Mouse (Mus musculus): ENCODE measurements at regions not wholly inside any gene's neighbourhood (a gene's known extent, or its start where the extent isn't known, plus 50 kb on each side); places are given as distances from the start of the nearest gene placed in this dataset.
"Not testable (repeated sequence)": the region's sequence is repeated elsewhere in the genome, so short reads cannot be mapped to it uniquely, and the experiment has no call there.

DNA sequence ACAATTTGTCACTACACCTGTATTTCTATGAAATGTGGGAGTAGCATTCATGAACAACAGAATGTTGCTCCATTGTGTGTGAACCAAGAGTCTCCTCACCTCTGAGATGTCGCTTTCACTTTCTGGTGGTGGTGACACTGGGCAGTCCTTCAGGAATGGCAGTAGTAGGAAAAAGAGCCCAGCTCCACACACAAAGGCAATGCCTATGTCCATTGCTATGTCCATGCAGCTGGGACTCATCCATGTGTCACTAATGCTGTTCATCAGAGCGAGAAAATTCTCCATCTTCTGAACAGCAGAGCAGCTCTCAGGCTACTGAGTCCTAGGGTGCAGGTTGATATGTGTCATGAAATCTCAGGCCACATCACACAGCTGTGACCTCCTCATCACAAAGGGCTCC is 65.0 kb upstream of the Gm30302 start:
- intact Hi-C loops (cut with DNase I) = loop anchor here (5.0 kb wide), 1 partner anchor 178 kb away; no protein-coding TSS in a partner anchor
- not testable (repeated sequence) for H3K27ac ChIP-seq; DNase-seq (ENCODE audit: extremely low spot score in 1 of 2, low spot score in 2 of 2); H3K4me3 ChIP-seq

DNA sequence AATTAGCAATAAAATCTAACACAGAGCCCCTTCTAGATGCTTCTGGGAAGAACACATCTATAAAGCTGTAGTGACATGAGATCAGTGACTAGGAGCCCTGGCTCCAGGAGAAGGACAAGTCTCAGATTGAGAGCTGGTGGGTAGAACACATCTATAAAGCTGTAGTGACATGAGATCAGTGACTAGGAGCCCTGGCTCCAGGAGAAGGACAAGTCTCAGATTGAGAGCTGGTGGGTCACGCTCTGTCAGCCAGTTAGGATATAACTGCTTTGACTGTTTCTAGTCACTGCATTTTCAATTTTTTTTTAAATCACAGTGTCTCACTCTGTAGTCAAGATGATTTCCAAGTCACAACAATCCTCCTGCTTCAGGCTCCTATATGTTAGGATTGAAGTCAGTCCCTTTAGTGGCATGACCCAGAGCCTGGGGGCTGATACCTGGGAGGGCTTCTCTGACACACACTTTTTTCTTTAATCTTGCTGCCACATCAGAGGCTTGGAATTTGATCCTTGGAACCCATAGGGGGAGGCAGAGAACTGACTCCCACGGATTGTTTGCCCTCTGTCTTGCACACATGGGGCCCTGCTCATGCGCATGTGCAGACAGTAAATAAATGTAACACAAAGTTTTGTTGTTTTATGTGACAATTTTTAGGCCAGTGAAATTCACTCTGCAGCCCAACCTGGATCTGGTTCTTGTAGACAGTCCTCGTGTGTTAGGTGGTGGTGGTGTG is 50.9 kb upstream of the Gm30302 start:
- H3K27ac ChIP-seq = no peak overlapping the region
- TF ChIP-seq CTCF (IDR thresholded peaks at IDR 0.05) = no peak
- intact Hi-C loops (cut with DNase I) = no loop called here

More for the DNA sequence above, 50.9 kb upstream of the Gm30302 start:
- no peak overlapping the region for H3K4me3 ChIP-seq
- DNase-seq (ENCODE audit: extremely low spot score in 1 of 2, low spot score in 2 of 2) = no peak
